Mouse (Mus musculus) cerebellum, adult 8-10 months (tissue): ENCODE results near the gene Rheb.
"Not testable (repeated sequence)": the region's sequence is repeated elsewhere in the genome, so short reads cannot be mapped to it uniquely, and the experiment has no call there.

Source experiments
- DNase-seq: peaks from one replicate; pipeline ENCODE4 v3.0.0; 2022

Rheb gene

GRCm38 (mm10) chr5:24782957-24783356 lies 59.5 kb downstream of the Rheb start:
- DNase-seq, result no peak

- DNase-seq, result no peak
Observed at GRCm38 (mm10) chr5:24781048-24781447, 61.4 kb downstream of the Rheb start.

- peak; percentile 57 for DNase-seq
Observed at GRCm38 (mm10) chr5:24779881-24780512, 62.4 kb downstream of the Rheb start.

GRCm38 (mm10) chr5:24779321-24779720 lies 63.1 kb downstream of the Rheb start:
- DNase-seq, result no peak

GRCm38 (mm10) chr5:24778843-24779140 lies 63.6 kb downstream of the Rheb start:
- no peak for DNase-seq

- no peak for DNase-seq
Observed at GRCm38 (mm10) chr5:24778082-24778842, 64.2 kb downstream of the Rheb start.

GRCm38 (mm10) chr5:24776681-24777080 lies 65.7 kb downstream of the Rheb start:
- DNase-seq, result no peak

- not testable (repeated sequence) for DNase-seq
Observed at GRCm38 (mm10) chr5:24774549-24774948, 67.9 kb downstream of the Rheb start.

GRCm38 (mm10) chr5:24757816-24758215 lies 84.6 kb downstream of the Rheb start, which contains the start of gene Crygn:
TSS of gene Crygn (minus strand) at chr5:24758008.
- DNase-seq, result no peak

GRCm38 (mm10) chr5:24756931-24757330 lies 85.5 kb downstream of the Rheb start:
- DNase-seq, result no peak
